Mouse (Mus musculus): ENCODE data around the gene Kdm4b.

DNA sequence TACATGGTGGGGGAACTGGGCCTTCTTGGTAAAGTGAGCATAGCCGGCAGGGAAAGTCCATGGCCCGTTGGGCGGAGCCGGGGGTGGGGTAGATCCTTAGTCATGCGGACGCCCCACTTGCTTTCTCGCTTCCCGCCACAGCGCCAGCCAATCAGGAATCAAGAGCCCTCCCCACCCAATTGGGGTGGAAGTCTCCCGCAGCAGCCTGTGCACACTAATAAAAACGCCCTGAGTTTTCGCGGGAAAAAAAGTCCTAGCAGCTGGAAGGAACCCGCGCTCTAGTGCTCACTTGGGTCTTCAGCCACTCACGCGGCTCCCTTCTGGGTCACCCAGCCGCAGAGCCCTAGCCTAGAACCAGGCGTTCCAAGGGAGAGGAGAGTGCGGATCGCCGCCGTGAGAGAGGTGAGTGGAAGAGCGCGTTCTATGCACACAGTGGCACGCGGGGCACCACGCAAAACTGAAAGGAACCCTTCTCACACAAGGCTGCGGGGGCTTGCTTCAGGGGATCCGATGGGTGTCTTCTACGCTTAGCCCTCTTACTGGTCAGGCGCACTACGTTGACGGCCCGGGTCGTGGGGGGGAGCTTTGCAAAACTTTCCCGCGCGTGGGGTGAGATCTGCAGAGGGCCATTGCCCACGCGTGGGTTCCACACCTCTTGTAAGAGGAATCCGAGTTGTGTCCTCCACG is 22.6 kb upstream of the Kdm4b start, which contains the start of gene Uhrf1:
- TF ChIP-seq CTCF (IDR thresholded peaks at IDR 0.05; ENCODE audit: borderline replicate concordance, extremely low read depth, insufficient read depth, insufficient read length) = no peak
- no peak for TF ChIP-seq POLR2A (IDR thresholded peaks at IDR 0.05; ENCODE audit: borderline replicate concordance, extremely low read depth, insufficient read depth, insufficient read length, poor library complexity, severe bottlenecking)

All from brain, embryonic 14.5 days (tissue).